Mouse (Mus musculus) lung, embryonic 14.5 days (tissue): ENCODE data around the gene Rad18. TPM values are rescaled to one million over a fixed set of nuclear protein-coding genes. Genes with fewer than 3 reads are reported as not detected.

Experiments
- ATAC-seq: fragments of 200-750 bp; cut with Nextera tagmentation; 2 replicates; pipeline ENCODE4 v1.8.0; 2017; ENCODE audit warnings: mild to moderate bottlenecking, moderate TSS enrichment, moderate library complexity; ENCODE audit not compliant: insufficient read depth
- DNase-seq: peaks from one replicate; pipeline ENCODE4 v3.0.0-alpha.2; 2015
- H3K27ac ChIP-seq: fragments of 300-500 bp; sonication (generic); 2 replicates; pipeline ENCODE4 v1.5.1; 2014; ENCODE audit warnings: low read depth, mild to moderate bottlenecking, moderate library complexity
- H3K27me3 ChIP-seq: fragments of 300-500 bp; sonication (generic); 2 replicates; pipeline ENCODE4 v1.6.1; 2014; ENCODE audit warnings: low read length, control low read depth; ENCODE audit not compliant: insufficient read depth
- H3K36me3 ChIP-seq: fragments of 300-500 bp; sonication (generic); 2 replicates; pipeline ENCODE4 v1.6.1; 2014; ENCODE audit warnings: control low read depth; ENCODE audit not compliant: insufficient read depth
- H3K4me1 ChIP-seq: fragments of 300-500 bp; sonication (generic); 2 replicates; pipeline ENCODE4 v1.6.1; 2014; ENCODE audit warnings: antibody characterized with exemption, control low read depth; ENCODE audit not compliant: insufficient read depth
- H3K4me2 ChIP-seq: fragments of 300-500 bp; sonication (generic); 2 replicates; pipeline ENCODE4 v1.6.1; 2014; ENCODE audit warnings: mild to moderate bottlenecking
- H3K4me3 ChIP-seq: fragments of 300-500 bp; sonication (generic); 2 replicates; pipeline ENCODE4 v1.5.1; 2014; ENCODE audit warnings: low read depth, low read length
- H3K9ac ChIP-seq: fragments of 300-500 bp; sonication (generic); 2 replicates; pipeline ENCODE4 v1.6.1; 2014
- H3K9me3 ChIP-seq: fragments of 300-500 bp; sonication (generic); 2 replicates; pipeline ENCODE4 v1.6.1; 2016; ENCODE audit warnings: low read depth, low read length, control low read depth
- CTCF ChIP-seq: IDR thresholded peaks from 2 replicates; pipeline ENCODE4 v1.5.1; 2016; ENCODE audit warnings: antibody characterized with exemption, low read depth
- WGBS: fragments of 180-500 bp; shearing (Covaris S2); extraction: QIAGEN DNeasy Blood & Tissue Kit; methylation state at CpG from one replicate; pipeline ENCODE4 v1.1.7; 2014; 5-methylcytosine and 5-hydroxymethylcytosine counted together
- polyA plus RNA-seq: library from polyadenylated mRNA; unstranded; fragments of >200 nt; fragmentation: Nextera tagmentation; extraction: Ambion mirVana; gene quantifications from 2 replicates; pipeline ENCODE4 v1.2.1, GENCODE M21; 2014

The Rad18 gene
- polyA plus RNA-seq, 1 experiment from 2014 or later, result 55.5 TPM

GRCm38 (mm10) chr6:112617728-112618318, 78.7 kb downstream of the Rad18 start:
- Histone ChIP-seq H3K27me3 (no peaks in the 10 kb centered on the region), H3K4me2 (no peak overlapping the region), H3K9me3 (no peaks in the 10 kb centered on the region), H3K9ac (no peak overlapping the region), H3K4me1 (no peaks in the 10 kb centered on the region), H3K36me3 (0 out of 2 replicates have a peak, but pooled peaks cover 11% of the 10 kb centered on the region), H3K4me3 (no peak overlapping the region), H3K27ac (no peak overlapping the region)
- ATAC-seq (no peak), DNase-seq (no peak)
- 89% methylated on average over 4 of the region's 4 CpGs for WGBS
- TF ChIP-seq CTCF, result no peak

- WGBS, result 73% methylated on average over 4 of the region's 4 CpGs
- Histone ChIP-seq H3K36me3 (no peaks in the 10 kb centered on the region), H3K4me3 (no peak overlapping the region), H3K4me1 (no peaks in the 10 kb centered on the region), H3K27me3 (no peaks in the 10 kb centered on the region), H3K9ac (no peak overlapping the region), H3K4me2 (no peak overlapping the region), H3K9me3 (no peaks in the 10 kb centered on the region), H3K27ac (no peak overlapping the region)
- no peak for DNase-seq
- no peak for ATAC-seq
- no peak for TF ChIP-seq CTCF
Observed at GRCm38 (mm10) chr6:112609027-112609426, 87.5 kb downstream of the Rad18 start.

GRCm38 (mm10) chr6:112603866-112604265, 92.6 kb downstream of the Rad18 start:
- Histone ChIP-seq H3K9me3 (no peaks in the 10 kb centered on the region), H3K9ac (no peak overlapping the region), H3K4me3 (no peak overlapping the region), H3K27me3 (no peaks in the 10 kb centered on the region), H3K4me1 (no peaks in the 10 kb centered on the region), H3K36me3 (no peaks in the 10 kb centered on the region), H3K4me2 (no peak overlapping the region), H3K27ac (no peak overlapping the region)
- no peak for DNase-seq
- TF ChIP-seq CTCF, result no peak
- ATAC-seq, result no peak

GRCm38 (mm10) chr6:112594971-112595370, 101.5 kb downstream of the Rad18 start:
- Histone ChIP-seq H3K27ac (no peak overlapping the region), H3K27me3 (no peaks in the 10 kb centered on the region), H3K9me3 (no peaks in the 10 kb centered on the region), H3K4me2 (no peak overlapping the region), H3K36me3 (no peaks in the 10 kb centered on the region), H3K4me1 (no peaks in the 10 kb centered on the region), H3K9ac (no peak overlapping the region), H3K4me3 (no peak overlapping the region)
- DNase-seq (no peak), ATAC-seq (no peak)
- TF ChIP-seq CTCF, result no peak
- WGBS, result 81% methylated on average over 7 of the region's 7 CpGs

GRCm38 (mm10) chr6:112587912-112588311, 108.6 kb downstream of the Rad18 start:
- Histone ChIP-seq H3K36me3 (no peaks in the 10 kb centered on the region), H3K27ac (no peak overlapping the region), H3K9ac (no peak overlapping the region), H3K4me2 (no peak overlapping the region), H3K9me3 (no peaks in the 10 kb centered on the region), H3K4me3 (no peak overlapping the region), H3K27me3 (no peaks in the 10 kb centered on the region), H3K4me1 (no peaks in the 10 kb centered on the region)
- TF ChIP-seq CTCF, result no peak
- DNase-seq (no peak), ATAC-seq (no peak)
- WGBS, result 18% methylated on average over 1 of the region's 1 CpGs

GRCm38 (mm10) chr6:112586999-112587398, 109.5 kb downstream of the Rad18 start:
- H3K9me3 ChIP-seq, result no peaks in the 10 kb centered on the region
- TF ChIP-seq CTCF, result no peak
- H3K4me3 ChIP-seq, result no peak overlapping the region
- no peaks in the 10 kb centered on the region for H3K36me3 ChIP-seq
- no peak for ATAC-seq
- WGBS, result 78% methylated on average over 4 of the region's 4 CpGs
- H3K9ac ChIP-seq, result no peak overlapping the region
- H3K4me2 ChIP-seq, result no peak overlapping the region
- DNase-seq, result no peak
- no peak overlapping the region for H3K27ac ChIP-seq
- no peaks in the 10 kb centered on the region; the same call in 1 of the 2 replicates for H3K4me1 ChIP-seq
- H3K27me3 ChIP-seq, result no peaks in the 10 kb centered on the region

- Histone ChIP-seq H3K27ac (no peak overlapping the region), H3K36me3 (no peaks in the 10 kb centered on the region), H3K27me3 (no peaks in the 10 kb centered on the region), H3K9ac (no peak overlapping the region), H3K4me3 (no peak overlapping the region), H3K4me1 (no peaks in the 10 kb centered on the region; the same call in 1 of the 2 replicates), H3K9me3 (no peaks in the 10 kb centered on the region), H3K4me2 (no peak overlapping the region)
- TF ChIP-seq CTCF, result no peak
- WGBS, result 84% methylated on average over 5 of the region's 5 CpGs
- no peak for DNase-seq
- ATAC-seq, result no peak
Observed at GRCm38 (mm10) chr6:112584961-112585360, 111.5 kb downstream of the Rad18 start.
